Mouse (Mus musculus) hindbrain, embryonic 14.5 days (tissue): ENCODE measurements around the gene Emc6. TPM values are rescaled to one million over a fixed set of nuclear protein-coding genes. Genes with fewer than 3 reads are reported as not detected.

ENCODE experiments used
- ATAC-seq: fragments of 200-750 bp; cut with Nextera tagmentation; 2 replicates; pipeline ENCODE4 v1.8.0; 2017; ENCODE audit warnings: moderate number of reproducible peaks, mild to moderate bottlenecking, moderate TSS enrichment, moderate library complexity; ENCODE audit not compliant: low FRiP score
- DNase-seq: peaks from one replicate; pipeline ENCODE4 v3.0.0-alpha.2; 2015; ENCODE audit warnings: low spot score
- H3K27ac ChIP-seq: fragments of 300-500 bp; sonication (generic); 2 replicates; pipeline ENCODE4 v1.5.1; 2014; ENCODE audit warnings: mild to moderate bottlenecking, moderate library complexity
- H3K27me3 ChIP-seq: fragments of 300-500 bp; sonication (generic); 2 replicates; pipeline ENCODE4 v1.6.1; 2014; ENCODE audit warnings: mild to moderate bottlenecking, low read length, mixed read lengths; ENCODE audit not compliant: control insufficient read depth, insufficient read depth
- H3K36me3 ChIP-seq: fragments of 300-500 bp; sonication (generic); replicated peaks from 2 replicates; pipeline ENCODE4 v1.6.1; 2014; ENCODE audit not compliant: control insufficient read depth, insufficient read depth
- H3K4me1 ChIP-seq: fragments of 300-500 bp; sonication (generic); replicated peaks from 2 replicates; pipeline ENCODE4 v1.6.1; 2014; ENCODE audit warnings: antibody characterized with exemption, low read length, mixed read lengths; ENCODE audit not compliant: control insufficient read depth, insufficient read depth
- H3K4me2 ChIP-seq: fragments of 300-500 bp; sonication (generic); replicated peaks from 2 replicates; pipeline ENCODE4 v1.6.1; 2014; ENCODE audit warnings: mild to moderate bottlenecking, moderate library complexity
- H3K4me3 ChIP-seq: fragments of 300-500 bp; sonication (generic); replicated peaks from 2 replicates; pipeline ENCODE4 v1.5.1; 2014; ENCODE audit warnings: mild to moderate bottlenecking, low read length
- H3K9ac ChIP-seq: fragments of 300-500 bp; sonication (generic); 2 replicates; pipeline ENCODE4 v1.6.1; 2014
- H3K9me3 ChIP-seq: fragments of 300-500 bp; sonication (generic); 2 replicates; pipeline ENCODE4 v1.6.1; 2016; ENCODE audit warnings: low read length; ENCODE audit not compliant: control insufficient read depth
- WGBS: fragments of 180-500 bp; shearing (Covaris S2); extraction: QIAGEN DNeasy Blood & Tissue Kit; methylation state at CpG from one replicate; pipeline ENCODE4 v1.1.7; 2014; 5-methylcytosine and 5-hydroxymethylcytosine counted together
- polyA plus RNA-seq: library from polyadenylated mRNA; unstranded; fragments of >200 nt; fragmentation: Nextera tagmentation; extraction: Ambion mirVana; gene quantifications from 2 replicates; pipeline ENCODE4 v1.2.1, GENCODE M21; 2014

Gene Emc6
- 148 and 152 TPM in 2 replicates for polyA plus RNA-seq

DNA sequence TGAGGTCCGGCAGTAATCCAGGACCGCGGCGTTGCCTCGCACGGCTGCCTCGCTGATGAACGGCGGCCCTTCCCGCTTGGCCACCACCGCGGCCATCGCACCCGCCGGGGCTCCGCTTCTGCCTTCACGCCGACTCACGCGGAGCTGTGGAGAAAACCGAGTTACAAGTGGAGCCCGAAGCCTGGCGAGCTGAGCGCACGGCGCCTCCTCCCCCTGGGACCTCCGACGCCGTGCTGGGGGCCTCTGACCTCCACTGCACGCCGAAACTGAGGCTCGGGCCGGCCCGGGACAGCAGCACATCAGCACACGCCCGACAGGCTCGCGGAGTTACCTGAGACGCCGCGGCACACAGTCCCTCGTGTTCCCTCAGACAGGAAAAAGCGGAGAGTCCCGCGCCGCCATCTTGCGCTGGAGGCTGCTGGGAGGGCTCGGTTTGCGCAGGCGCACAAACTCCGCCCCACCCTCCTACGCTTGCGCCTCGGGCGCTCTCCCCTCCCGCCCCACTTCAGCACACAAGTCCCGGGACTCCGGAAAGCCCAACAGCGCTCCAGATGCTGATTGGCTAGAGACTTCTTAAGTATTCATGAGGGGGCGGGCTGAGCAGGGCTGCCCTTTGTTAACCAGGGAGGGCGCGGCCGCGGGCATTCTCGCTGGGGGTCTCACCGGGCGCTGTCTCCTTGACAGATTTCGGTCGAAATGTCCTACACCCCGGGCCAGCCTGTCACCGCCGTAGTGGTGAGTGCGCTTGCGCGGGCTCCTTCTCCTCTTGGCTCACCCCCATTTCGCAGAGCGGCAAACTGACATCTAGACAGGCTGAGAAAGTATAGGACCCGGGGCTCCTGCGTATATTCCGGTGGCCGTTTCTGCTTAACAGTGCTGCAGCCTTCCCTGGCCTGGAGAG is at the start of gene Emc6, which contains the start of gene Tax1bp3:
Gene Emc6 (minus strand): TSS at position 430 of the 901 bp plus-strand sequence.
Gene Tax1bp3 (plus strand): TSS at position 476 of the 901 bp plus-strand sequence.
- WGBS: under 1% methylated on average over 81 of the region's 81 CpGs
- Histone ChIP-seq H3K9ac (peak within 1 kb of the TSS; percentile 92), H3K4me2 (peak within 1 kb of the TSS; percentile 74), H3K27ac (peak within 1 kb of the TSS; percentile 92), H3K9me3 (no peaks in the 10 kb centered on the region), H3K36me3 (peaks cover 13% of the 10 kb centered on the region), H3K4me3 (peak within 1 kb of the TSS; percentile 98), H3K4me1 (peaks cover 27% of the 10 kb centered on the region), H3K27me3 (no peaks in the 10 kb centered on the region)
- ATAC-seq (peak; percentile 98), DNase-seq (peak; percentile 96)

DNA sequence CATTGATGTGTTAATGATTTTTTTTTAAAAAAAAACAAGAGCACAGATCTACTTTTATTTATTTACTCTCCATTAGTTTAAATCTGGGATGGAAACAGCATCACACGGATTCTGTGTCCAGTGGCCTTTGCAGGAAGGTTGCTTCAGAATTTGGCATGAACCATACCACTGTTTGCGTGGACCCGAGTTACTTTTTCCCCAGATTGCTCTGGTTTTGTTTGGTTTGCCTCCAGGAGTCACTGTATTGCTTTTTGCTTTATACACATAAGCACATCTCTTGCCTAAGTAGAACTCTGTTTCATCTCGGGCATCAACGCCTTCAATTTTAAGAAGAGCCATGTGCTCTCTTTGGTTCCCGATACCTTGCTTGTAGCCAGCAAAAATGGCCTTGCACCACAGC is 49.0 kb upstream of the Emc6 start:
- Histone ChIP-seq H3K36me3 (no peaks in the 10 kb centered on the region), H3K9ac (no peak overlapping the region), H3K4me1 (no peaks in the 10 kb centered on the region), H3K4me2 (no peak overlapping the region), H3K4me3 (no peak overlapping the region), H3K27ac (no peak overlapping the region), H3K27me3 (no peaks in the 10 kb centered on the region), H3K9me3 (no peaks in the 10 kb centered on the region)
- ATAC-seq (no peak), DNase-seq (no peak)
- WGBS: 92% methylated on average over 6 of the region's 6 CpGs

DNA sequence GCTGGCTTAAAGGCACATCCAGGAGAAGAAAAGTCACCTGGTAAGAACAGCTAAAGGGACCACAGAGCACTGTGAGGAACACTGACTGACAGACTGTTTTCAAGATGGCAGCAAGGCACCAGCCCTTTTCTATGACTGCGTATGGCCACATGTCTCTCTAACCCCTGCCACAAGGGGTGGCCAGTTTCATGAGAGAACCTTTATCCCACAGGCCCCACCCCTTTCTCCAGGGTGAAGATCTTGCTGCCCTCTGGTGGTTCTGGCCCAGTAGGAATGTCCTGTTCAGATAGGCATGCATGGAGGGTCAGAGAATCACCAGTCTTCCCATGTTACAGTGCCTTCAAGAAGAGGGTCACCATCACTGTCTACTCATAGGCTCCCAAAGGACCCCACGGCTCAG is 47.1 kb upstream of the Emc6 start:
- no peaks in the 10 kb centered on the region for H3K36me3 ChIP-seq
- 70% methylated on average over 2 of the region's 2 CpGs for WGBS

DNA sequence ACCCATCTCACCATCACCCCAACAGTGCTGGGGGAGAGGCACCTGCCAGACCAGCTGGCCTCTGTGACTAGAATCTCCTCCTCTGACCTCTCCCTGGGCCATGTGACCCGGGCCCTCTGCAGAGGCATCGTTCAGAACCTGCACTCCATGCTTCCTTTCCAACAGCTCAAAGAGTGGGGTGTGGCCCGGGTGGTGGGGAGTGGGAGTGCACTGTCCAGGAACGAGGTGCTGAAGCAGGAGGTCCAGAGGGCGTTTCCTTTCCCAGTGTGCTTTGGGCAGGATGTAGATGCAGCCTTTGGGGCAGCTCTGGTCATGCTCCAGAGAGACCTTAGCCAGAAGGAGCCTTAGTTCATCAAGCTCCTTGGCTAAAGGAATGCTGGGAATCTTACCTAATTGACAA is 46.0 kb upstream of the Emc6 start:
- 43% methylated on average over 5 of the region's 5 CpGs for WGBS
- Histone ChIP-seq H3K36me3 (no peaks in the 10 kb centered on the region), H3K27ac (no peak overlapping the region), H3K4me3 (no peak overlapping the region), H3K9me3 (no peaks in the 10 kb centered on the region), H3K27me3 (no peaks in the 10 kb centered on the region), H3K9ac (no peak overlapping the region), H3K4me1 (no peaks in the 10 kb centered on the region), H3K4me2 (no peak overlapping the region)
- DNase-seq (no peak), ATAC-seq (no peak)

More for the DNA sequence above, 47.1 kb upstream of the Emc6 start:
- ATAC-seq: no peak
- Histone ChIP-seq H3K27ac (no peak overlapping the region), H3K4me2 (no peak overlapping the region), H3K27me3 (no peaks in the 10 kb centered on the region), H3K9ac (no peak overlapping the region), H3K4me3 (no peak overlapping the region), H3K9me3 (no peaks in the 10 kb centered on the region), H3K4me1 (no peaks in the 10 kb centered on the region)
- no peak for DNase-seq

- no peaks in the 10 kb centered on the region for H3K36me3 ChIP-seq
- H3K9ac ChIP-seq: no peak overlapping the region
- H3K4me1 ChIP-seq: no peaks in the 10 kb centered on the region
- no peaks in the 10 kb centered on the region for H3K9me3 ChIP-seq
- no peaks in the 10 kb centered on the region for H3K27me3 ChIP-seq
- WGBS: 90% methylated on average over 1 of the region's 1 CpGs
- no peak overlapping the region for H3K4me3 ChIP-seq
- DNase-seq (no peak), ATAC-seq (no peak)
- H3K4me2 ChIP-seq: no peak overlapping the region
- no peak overlapping the region for H3K27ac ChIP-seq
These were observed 43.8 kb upstream of the Emc6 start for GRCm38 (mm10) chr11:73220651-73221050.

GRCm38 (mm10) chr11:73219671-73220070 is 42.8 kb upstream of the Emc6 start:
- DNase-seq: no peak

DNA sequence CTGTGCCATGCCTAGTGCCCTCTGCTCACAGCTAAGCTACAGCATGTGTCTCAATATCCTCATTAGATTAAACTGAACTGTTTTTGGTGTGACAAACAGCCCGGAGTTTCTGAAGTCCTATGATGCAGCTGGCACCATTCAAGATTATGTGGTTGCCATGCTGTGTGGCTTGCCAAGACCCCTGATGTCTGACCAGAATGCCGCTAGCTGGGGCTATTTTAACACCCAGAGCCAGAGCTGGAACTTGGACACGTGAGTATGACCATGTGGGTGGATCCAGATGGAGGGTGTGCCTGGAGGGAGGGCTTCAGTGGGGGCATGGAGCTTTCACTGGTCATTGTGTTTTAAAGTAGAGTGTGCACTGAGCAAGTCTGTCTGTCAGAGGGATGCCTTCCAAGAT is 37.1 kb upstream of the Emc6 start:
- H3K9ac ChIP-seq: no peak overlapping the region
- WGBS: 81% methylated on average over 3 of the region's 3 CpGs
- no peaks in the 10 kb centered on the region for H3K4me1 ChIP-seq
- H3K27me3 ChIP-seq: no peaks in the 10 kb centered on the region
- no peak overlapping the region for H3K27ac ChIP-seq
- no peak overlapping the region for H3K4me3 ChIP-seq
- DNase-seq (no peak), ATAC-seq (no peak)
- no peak overlapping the region for H3K4me2 ChIP-seq
- no peaks in the 10 kb centered on the region for H3K9me3 ChIP-seq
- H3K36me3 ChIP-seq: no peaks in the 10 kb centered on the region

More at GRCm38 (mm10) chr11:73219671-73220070, 42.8 kb upstream of the Emc6 start:
- Histone ChIP-seq H3K4me3 (no peak overlapping the region), H3K4me1 (no peaks in the 10 kb centered on the region), H3K9me3 (no peaks in the 10 kb centered on the region), H3K36me3 (no peaks in the 10 kb centered on the region), H3K4me2 (no peak overlapping the region), H3K27me3 (no peaks in the 10 kb centered on the region), H3K9ac (no peak overlapping the region), H3K27ac (no peak overlapping the region)
- WGBS: 65% methylated on average over 2 of the region's 2 CpGs
- no peak for ATAC-seq

DNA sequence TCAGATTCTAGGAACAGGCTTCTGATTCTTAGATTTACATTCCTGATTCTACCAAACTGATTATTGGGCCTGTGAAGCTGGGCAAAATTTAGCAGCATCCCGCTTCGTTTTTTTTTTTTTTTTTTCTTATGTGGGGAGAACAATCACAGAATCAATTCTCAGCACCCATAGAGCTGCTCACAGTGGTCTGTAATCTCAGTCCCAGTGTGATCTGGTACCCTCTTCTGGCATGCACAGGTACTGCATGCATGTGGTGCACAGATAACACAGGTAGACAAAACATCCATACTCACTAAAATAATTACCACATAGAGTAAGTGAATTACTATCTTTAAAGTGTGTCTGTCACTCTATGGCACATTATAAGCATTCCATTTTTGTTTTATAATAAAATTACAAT is 30.8 kb upstream of the Emc6 start:
- Histone ChIP-seq H3K4me1 (no peaks in the 10 kb centered on the region), H3K9ac (no peak overlapping the region), H3K27ac (no peak overlapping the region), H3K36me3 (no peaks in the 10 kb centered on the region), H3K4me2 (no peak overlapping the region), H3K9me3 (no peaks in the 10 kb centered on the region), H3K4me3 (no peak overlapping the region), H3K27me3 (no peaks in the 10 kb centered on the region)
- WGBS: 77% methylated on average over 2 of the region's 2 CpGs
- ATAC-seq (no peak), DNase-seq (no peak)

DNA sequence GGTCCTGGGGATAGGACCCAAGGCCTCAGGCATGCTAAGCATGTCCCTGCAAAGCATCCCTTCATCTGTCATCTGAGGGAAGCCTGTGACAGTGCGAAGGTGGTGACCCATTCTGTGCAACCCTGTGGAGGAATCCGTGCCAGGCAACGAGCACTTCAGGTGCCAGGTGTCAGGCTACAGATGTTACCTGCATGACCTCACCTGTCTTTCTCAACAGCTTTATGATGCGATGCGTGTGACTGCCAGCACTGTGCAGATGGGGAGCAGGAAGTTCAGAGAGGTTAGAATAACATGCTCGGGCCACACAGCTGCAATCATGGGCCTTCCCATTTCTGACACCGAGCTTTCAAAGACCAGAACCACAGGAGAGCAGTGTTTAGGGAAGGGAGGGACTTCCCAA is 28.4 kb upstream of the Emc6 start:
- ATAC-seq: no peak
- Histone ChIP-seq H3K4me2 (no peak overlapping the region), H3K4me1 (peaks cover under 1% of the 10 kb centered on the region; the same call in 1 of the 2 replicates), H3K9me3 (no peaks in the 10 kb centered on the region), H3K36me3 (no peaks in the 10 kb centered on the region), H3K9ac (no peak overlapping the region), H3K27me3 (no peaks in the 10 kb centered on the region), H3K4me3 (no peak overlapping the region), H3K27ac (no peak overlapping the region)
- no peak for DNase-seq
- 79% methylated on average over 7 of the region's 7 CpGs for WGBS
